Mouse (Mus musculus): Measurements from ENCODE around the gene Arl15. TPM values are rescaled to one million over a fixed set of nuclear protein-coding genes. Genes with fewer than 3 reads are reported as not detected.

The Arl15 gene
- polyA plus RNA-seq, 1 experiment, result 1.3 TPM

- H3K27ac ChIP-seq (ENCODE audit: insufficient read depth, low read length), result no peak overlapping the region
- no peaks in the 10 kb centered on the region for H3K36me3 ChIP-seq (ENCODE audit: control insufficient read depth, insufficient read depth, low read length)
- no peaks in the 10 kb centered on the region for H3K27me3 ChIP-seq (ENCODE audit: control insufficient read depth, insufficient read depth, low read length)
- TF ChIP-seq POLR2A (IDR thresholded peaks at IDR 0.05; ENCODE audit: low read depth, low read length) (no peak), CTCF (IDR thresholded peaks at IDR 0.05; ENCODE audit: extremely low read depth, insufficient read depth, insufficient read length, insufficient replicate concordance) (no peak)
- WGBS, result 88% methylated on average over 14 of the region's 14 CpGs
- H3K4me3 ChIP-seq (ENCODE audit: extremely low read depth, insufficient read depth, insufficient read length), result no peak overlapping the region
- H3K4me1 ChIP-seq (ENCODE audit: control insufficient read depth, insufficient read depth, insufficient read length), result no peaks in the 10 kb centered on the region; the same call in 1 of the 2 replicates
- no peak for DNase-seq (ENCODE audit: low read depth in 1 of 2, low spot score in 2 of 2)
These were observed 48.4 kb downstream of the Arl15 start for GRCm38 (mm10) chr13:113842411-113843309.

DNA sequence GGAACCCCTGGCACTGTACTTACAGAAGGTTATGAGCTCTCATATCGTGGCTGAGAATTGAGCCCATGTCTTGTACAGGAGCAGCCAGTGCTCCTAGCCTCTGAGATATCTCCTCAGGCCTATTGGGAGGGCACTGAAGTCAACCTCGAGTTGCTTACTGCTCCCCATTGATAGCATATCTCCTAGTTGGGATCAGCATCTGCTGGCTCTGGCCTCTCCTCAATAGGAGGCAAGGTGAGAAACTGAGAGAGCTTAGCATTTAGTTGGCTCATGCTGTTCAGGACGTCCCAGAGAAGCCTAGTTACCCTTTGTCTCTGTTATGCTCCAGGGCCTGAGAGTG, 49.0 kb downstream of the Arl15 start:
- WGBS, result 79% methylated on average over 3 of the region's 3 CpGs
- Histone ChIP-seq H3K27ac (ENCODE audit: insufficient read depth, low read length) (no peak overlapping the region), H3K27me3 (ENCODE audit: control insufficient read depth, insufficient read depth, low read length) (no peaks in the 10 kb centered on the region), H3K36me3 (ENCODE audit: control insufficient read depth, insufficient read depth, low read length) (no peaks in the 10 kb centered on the region), H3K4me3 (ENCODE audit: extremely low read depth, insufficient read depth, insufficient read length) (no peak overlapping the region), H3K4me1 (ENCODE audit: control insufficient read depth, insufficient read depth, insufficient read length) (no peaks in the 10 kb centered on the region; the same call in 1 of the 2 replicates)
- no peak for DNase-seq (ENCODE audit: low read depth in 1 of 2, low spot score in 2 of 2)
- TF ChIP-seq CTCF (IDR thresholded peaks at IDR 0.05; ENCODE audit: extremely low read depth, insufficient read depth, insufficient read length, insufficient replicate concordance) (no peak), POLR2A (IDR thresholded peaks at IDR 0.05; ENCODE audit: low read depth, low read length) (no peak)

- Histone ChIP-seq H3K27me3 (ENCODE audit: control insufficient read depth, insufficient read depth, low read length) (no peaks in the 10 kb centered on the region), H3K4me3 (ENCODE audit: extremely low read depth, insufficient read depth, insufficient read length) (no peak overlapping the region), H3K27ac (ENCODE audit: insufficient read depth, low read length) (no peak overlapping the region), H3K36me3 (ENCODE audit: control insufficient read depth, insufficient read depth, low read length) (no peaks in the 10 kb centered on the region), H3K4me1 (ENCODE audit: control insufficient read depth, insufficient read depth, insufficient read length) (no peaks in the 10 kb centered on the region; the same call in 1 of the 2 replicates)
- no peak for DNase-seq (ENCODE audit: low read depth in 1 of 2, low spot score in 2 of 2)
- WGBS, result 90% methylated on average over 8 of the region's 8 CpGs
- TF ChIP-seq POLR2A (IDR thresholded peaks at IDR 0.05; ENCODE audit: low read depth, low read length) (no peak), CTCF (IDR thresholded peaks at IDR 0.05; ENCODE audit: extremely low read depth, insufficient read depth, insufficient read length, insufficient replicate concordance) (no peak)
These were observed 49.6 kb downstream of the Arl15 start for GRCm38 (mm10) chr13:113843901-113844300.

GRCm38 (mm10) chr13:113844717-113845116, 50.4 kb downstream of the Arl15 start:
- no peak for DNase-seq (ENCODE audit: low read depth in 1 of 2, low spot score in 2 of 2)
- WGBS, result 91% methylated on average over 4 of the region's 4 CpGs

GRCm38 (mm10) chr13:113845229-113845628, 50.9 kb downstream of the Arl15 start:
- H3K27ac ChIP-seq (ENCODE audit: insufficient read depth, low read length), result no peak overlapping the region
- H3K36me3 ChIP-seq (ENCODE audit: control insufficient read depth, insufficient read depth, low read length), result no peaks in the 10 kb centered on the region
- WGBS, result 96% methylated on average over 1 of the region's 1 CpGs
- no peak for DNase-seq (ENCODE audit: low read depth in 1 of 2, low spot score in 2 of 2)
- no peaks in the 10 kb centered on the region for H3K27me3 ChIP-seq (ENCODE audit: control insufficient read depth, insufficient read depth, low read length)
- TF ChIP-seq POLR2A (IDR thresholded peaks at IDR 0.05; ENCODE audit: low read depth, low read length) (no peak), CTCF (IDR thresholded peaks at IDR 0.05; ENCODE audit: extremely low read depth, insufficient read depth, insufficient read length, insufficient replicate concordance) (no peak)
- H3K4me3 ChIP-seq (ENCODE audit: extremely low read depth, insufficient read depth, insufficient read length), result no peak overlapping the region
- H3K4me1 ChIP-seq (ENCODE audit: control insufficient read depth, insufficient read depth, insufficient read length), result no peaks in the 10 kb centered on the region; the same call in 1 of the 2 replicates

More at GRCm38 (mm10) chr13:113844717-113845116, 50.4 kb downstream of the Arl15 start:
- TF ChIP-seq CTCF (IDR thresholded peaks at IDR 0.05; ENCODE audit: extremely low read depth, insufficient read depth, insufficient read length, insufficient replicate concordance) (no peak), POLR2A (IDR thresholded peaks at IDR 0.05; ENCODE audit: low read depth, low read length) (no peak)
- Histone ChIP-seq H3K4me1 (ENCODE audit: control insufficient read depth, insufficient read depth, insufficient read length) (no peaks in the 10 kb centered on the region; the same call in 1 of the 2 replicates), H3K27me3 (ENCODE audit: control insufficient read depth, insufficient read depth, low read length) (no peaks in the 10 kb centered on the region), H3K4me3 (ENCODE audit: extremely low read depth, insufficient read depth, insufficient read length) (no peak overlapping the region), H3K36me3 (ENCODE audit: control insufficient read depth, insufficient read depth, low read length) (no peaks in the 10 kb centered on the region), H3K27ac (ENCODE audit: insufficient read depth, low read length) (no peak overlapping the region)

- no peaks in the 10 kb centered on the region for H3K36me3 ChIP-seq (ENCODE audit: control insufficient read depth, insufficient read depth, low read length)
- no peaks in the 10 kb centered on the region for H3K27me3 ChIP-seq (ENCODE audit: control insufficient read depth, insufficient read depth, low read length)
- no peaks in the 10 kb centered on the region; the same call in 1 of the 2 replicates for H3K4me1 ChIP-seq (ENCODE audit: control insufficient read depth, insufficient read depth, insufficient read length)
- TF ChIP-seq POLR2A (IDR thresholded peaks at IDR 0.05; ENCODE audit: low read depth, low read length), result no peak
- no peak for TF ChIP-seq CTCF (IDR thresholded peaks at IDR 0.05; ENCODE audit: extremely low read depth, insufficient read depth, insufficient read length, insufficient replicate concordance)
- H3K27ac ChIP-seq (ENCODE audit: insufficient read depth, low read length), result no peak overlapping the region
- DNase-seq (ENCODE audit: low read depth in 1 of 2, low spot score in 2 of 2), result no peak
- no peak overlapping the region for H3K4me3 ChIP-seq (ENCODE audit: extremely low read depth, insufficient read depth, insufficient read length)
- 94% methylated on average over 10 of the region's 10 CpGs for WGBS
These were observed 52.1 kb downstream of the Arl15 start for GRCm38 (mm10) chr13:113846413-113846812.
